Mouse (Mus musculus): ENCODE results near the gene Cmas.

The Cmas gene

GRCm38 (mm10) chr6:142752331-142753246 is 3.9 kb upstream of the Cmas start:
- DNase-seq, result no peak

GRCm38 (mm10) chr6:142757334-142757965 is 964 bp downstream of the Cmas start:
- no peak for DNase-seq

GRCm38 (mm10) chr6:142757976-142758375 is 1.5 kb downstream of the Cmas start:
- no peak for DNase-seq

- DNase-seq, result no peak
These were observed 2.1 kb downstream of the Cmas start for GRCm38 (mm10) chr6:142758562-142758961.

GRCm38 (mm10) chr6:142759633-142760032 is 3.1 kb downstream of the Cmas start:
- no peak for DNase-seq

- DNase-seq, result no peak
These were observed 8.4 kb downstream of the Cmas start for GRCm38 (mm10) chr6:142764933-142765332.

GRCm38 (mm10) chr6:142767305-142767704 is 10.8 kb downstream of the Cmas start:
- no peak for DNase-seq

- DNase-seq, result no peak
These were observed 13.4 kb downstream of the Cmas start for GRCm38 (mm10) chr6:142769896-142770295.

- no peak for DNase-seq
These were observed 15.2 kb downstream of the Cmas start for GRCm38 (mm10) chr6:142771643-142772042.

- no peak for DNase-seq
These were observed 17.1 kb downstream of the Cmas start for GRCm38 (mm10) chr6:142773566-142773965.

GRCm38 (mm10) chr6:142776935-142777334 is 20.4 kb downstream of the Cmas start:
- no peak for DNase-seq

GRCm38 (mm10) chr6:142779045-142779811 is 22.7 kb downstream of the Cmas start:
- DNase-seq, result peak; percentile 56

GRCm38 (mm10) chr6:142779812-142780573 is 23.5 kb downstream of the Cmas start:
- no peak for DNase-seq

- no peak for DNase-seq
These were observed 24.1 kb downstream of the Cmas start for GRCm38 (mm10) chr6:142780574-142781033.

- DNase-seq, result no peak
These were observed 24.8 kb downstream of the Cmas start for GRCm38 (mm10) chr6:142781286-142781685.

GRCm38 (mm10) chr6:142785343-142785742 is 28.9 kb downstream of the Cmas start:
- DNase-seq, result no peak

GRCm38 (mm10) chr6:142786106-142786505 is 29.6 kb downstream of the Cmas start:
- DNase-seq, result no peak

- DNase-seq, result peak; percentile 28
These were observed 31.8 kb downstream of the Cmas start for GRCm38 (mm10) chr6:142788042-142788987.

GRCm38 (mm10) chr6:142789736-142790135 is 33.2 kb downstream of the Cmas start:
- DNase-seq, result no peak

GRCm38 (mm10) chr6:142792241-142792968 is 35.9 kb downstream of the Cmas start:
- DNase-seq, result no peak

- DNase-seq, result no peak
These were observed 37.0 kb downstream of the Cmas start for GRCm38 (mm10) chr6:142793468-142793867.

Measured in right cerebral cortex, adult 18-20 months (tissue).